Mouse (Mus musculus) liver, postnatal 0 days (tissue): ENCODE measurements around the gene Cacna1a. TPM values are rescaled to one million over a fixed set of nuclear protein-coding genes. Genes with fewer than 3 reads are reported as not detected.

Experiments
- ATAC-seq: fragments of 200-750 bp; cut with Nextera tagmentation; 2 replicates; pipeline ENCODE4 v1.8.0; 2017; ENCODE audit warnings: mild to moderate bottlenecking, moderate library complexity
- DNase-seq: peaks from one replicate; pipeline ENCODE4 v3.0.0-alpha.2; 2016
- H3K27ac ChIP-seq: fragments of 300-500 bp; sonication (generic); 2 replicates; pipeline ENCODE4 v1.5.1; 2014; ENCODE audit warnings: antibody characterized with exemption, moderate library complexity, mild to moderate bottlenecking, low read depth
- H3K27me3 ChIP-seq: fragments of 300-500 bp; sonication (generic); 2 replicates; pipeline ENCODE4 v1.6.1; 2014; ENCODE audit warnings: low read length, control low read depth, mixed read lengths; ENCODE audit not compliant: insufficient read depth
- H3K36me3 ChIP-seq: fragments of 300-500 bp; sonication (generic); replicated peaks from 2 replicates; pipeline ENCODE4 v1.6.1; 2014; ENCODE audit warnings: mild to moderate bottlenecking, control low read depth, low read length, moderate library complexity, mixed read lengths; ENCODE audit not compliant: insufficient read depth
- H3K4me1 ChIP-seq: fragments of 300-500 bp; sonication (generic); 2 replicates; pipeline ENCODE4 v1.6.1; 2014; ENCODE audit warnings: antibody characterized with exemption, mild to moderate bottlenecking, control low read depth; ENCODE audit not compliant: insufficient read depth
- H3K4me2 ChIP-seq: fragments of 300-500 bp; sonication (generic); 2 replicates; pipeline ENCODE4 v1.6.1; 2014; ENCODE audit warnings: low read depth, mild to moderate bottlenecking, low read length, moderate library complexity, mixed read lengths
- H3K4me3 ChIP-seq: fragments of 300-500 bp; sonication (generic); 2 replicates; pipeline ENCODE4 v1.5.1; 2014; ENCODE audit warnings: low read depth, low read length
- H3K9ac ChIP-seq: fragments of 300-500 bp; sonication (generic); replicated peaks from 2 replicates; pipeline ENCODE4 v1.6.1; 2014; ENCODE audit warnings: mild to moderate bottlenecking, moderate library complexity
- H3K9me3 ChIP-seq: fragments of 300-500 bp; sonication (generic); 2 replicates; pipeline ENCODE4 v1.6.1; 2016; ENCODE audit warnings: mild to moderate bottlenecking, control low read depth, low read length, mixed read lengths
- CTCF ChIP-seq: sonication (generic); IDR thresholded peaks from 2 replicates; pipeline ENCODE4 v1.5.1; 2016; ENCODE audit warnings: antibody characterized with exemption, low read depth
- EP300 ChIP-seq: IDR thresholded peaks from 2 replicates; pipeline ENCODE4 v1.6.1; 2016; ENCODE audit warnings: antibody characterized with exemption, low read depth, mild to moderate bottlenecking
- WGBS: fragments of 180-500 bp; shearing (Covaris S2); extraction: QIAGEN DNeasy Blood & Tissue Kit; methylation state at CpG from one replicate; pipeline ENCODE4 v1.1.7; 2014; ENCODE audit not compliant: insufficient replicate concordance; 5-methylcytosine and 5-hydroxymethylcytosine counted together
- polyA plus RNA-seq: library from polyadenylated mRNA; unstranded; fragments of >200 nt; fragmentation: Nextera tagmentation; extraction: Ambion mirVana; gene quantifications from 2 replicates; pipeline ENCODE4 v1.2.1, GENCODE M21; 2015

Gene Cacna1a
- polyA plus RNA-seq, 1 experiment from 2014 or later, result 0.49 TPM

DNA sequence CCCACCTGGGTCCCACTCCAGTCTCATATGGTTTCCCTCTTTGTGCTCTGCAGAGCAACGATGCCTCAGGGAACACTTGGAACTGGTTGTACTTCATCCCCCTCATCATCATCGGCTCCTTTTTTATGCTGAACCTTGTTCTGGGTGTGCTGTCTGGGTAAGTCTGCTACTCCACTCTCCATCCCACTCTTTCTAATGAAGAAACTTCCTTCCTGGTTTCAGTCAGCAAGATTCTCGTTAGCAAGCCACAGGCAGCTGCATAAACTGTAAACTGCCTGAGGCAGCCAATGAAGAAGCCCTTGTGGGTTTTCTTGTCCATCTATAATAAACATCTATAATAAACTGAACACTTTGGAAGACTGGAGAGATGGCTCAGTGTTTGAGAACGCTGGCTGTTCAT, 145.1 kb downstream of the Cacna1a start:
- Histone ChIP-seq H3K4me1 (no peaks in the 10 kb centered on the region), H3K27me3 (no peaks in the 10 kb centered on the region), H3K4me3 (no peak overlapping the region), H3K36me3 (no peaks in the 10 kb centered on the region), H3K9me3 (peaks cover 3% of the 10 kb centered on the region; the same call in 1 of the 2 replicates), H3K4me2 (no peak overlapping the region), H3K9ac (no peak overlapping the region), H3K27ac (no peak overlapping the region)
- no peak for ATAC-seq
- 48% methylated on average over 4 of the region's 4 CpGs for WGBS
- no peak for DNase-seq
- TF ChIP-seq EP300, result no peak
- no peak for TF ChIP-seq CTCF

DNA sequence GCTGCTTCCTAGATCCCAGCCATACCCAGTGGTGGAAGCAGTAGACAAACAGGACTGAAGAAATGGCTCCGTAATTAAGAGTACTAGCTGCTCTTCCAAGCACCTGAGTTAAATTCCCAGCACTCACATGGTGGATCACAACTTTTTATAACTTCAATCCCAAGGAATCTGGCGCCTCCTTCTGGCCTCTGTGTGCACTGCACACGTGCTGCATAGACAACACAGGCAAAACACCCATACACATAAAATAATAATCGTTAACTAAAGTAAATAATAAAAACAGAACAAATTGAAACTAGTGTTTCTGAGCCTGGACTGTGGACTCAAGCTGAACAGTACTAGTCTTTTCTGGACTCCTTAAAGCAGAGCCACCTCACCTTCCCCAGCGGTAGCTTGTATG, 148.7 kb downstream of the Cacna1a start:
- no peak for DNase-seq
- Histone ChIP-seq H3K27ac (no peak overlapping the region), H3K4me2 (no peak overlapping the region), H3K4me1 (no peaks in the 10 kb centered on the region), H3K9me3 (no peaks in the 10 kb centered on the region; the same call in 1 of the 2 replicates), H3K27me3 (no peaks in the 10 kb centered on the region), H3K4me3 (no peak overlapping the region), H3K9ac (no peak overlapping the region), H3K36me3 (no peaks in the 10 kb centered on the region)
- ATAC-seq, result no peak
- TF ChIP-seq CTCF (peak; percentile 27), EP300 (no peak)
- 66% methylated on average over 5 of the region's 5 CpGs for WGBS

DNA sequence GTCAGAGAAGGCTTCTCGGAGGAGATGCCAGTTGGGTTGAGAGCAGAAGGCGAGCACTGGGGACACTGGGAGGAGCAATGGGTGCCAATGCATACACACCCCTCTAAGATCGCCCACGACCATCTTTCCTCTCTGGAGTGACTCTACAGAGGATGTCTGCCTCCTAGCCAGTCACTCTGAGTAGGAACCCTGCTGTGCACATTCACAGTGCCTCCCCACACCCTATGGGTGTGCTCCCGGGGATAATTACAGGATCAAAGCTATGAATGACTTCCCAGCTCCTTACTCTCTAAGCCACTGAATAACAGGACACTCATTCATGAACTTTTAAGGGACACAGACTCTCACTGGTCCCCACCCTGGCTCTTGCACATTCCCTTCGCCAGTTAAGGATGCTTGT, 151.1 kb downstream of the Cacna1a start:
- Histone ChIP-seq H3K4me3 (no peak overlapping the region), H3K27ac (no peak overlapping the region), H3K36me3 (no peaks in the 10 kb centered on the region), H3K27me3 (no peaks in the 10 kb centered on the region), H3K4me1 (no peaks in the 10 kb centered on the region), H3K9me3 (no peaks in the 10 kb centered on the region), H3K9ac (no peak overlapping the region), H3K4me2 (no peak overlapping the region)
- DNase-seq, result no peak
- TF ChIP-seq CTCF (no peak), EP300 (no peak)
- WGBS, result 42% methylated on average over 6 of the region's 6 CpGs
- ATAC-seq, result no peak

- no peaks in the 10 kb centered on the region for H3K27me3 ChIP-seq
- ATAC-seq (no peak), DNase-seq (no peak)
- 69% methylated on average over 7 of the region's 7 CpGs for WGBS
- no peak overlapping the region for H3K27ac ChIP-seq
- no peak for TF ChIP-seq CTCF
- TF ChIP-seq EP300, result no peak
- no peak overlapping the region for H3K9ac ChIP-seq
- H3K9me3 ChIP-seq, result no peaks in the 10 kb centered on the region
- H3K4me2 ChIP-seq, result no peak overlapping the region
- no peaks in the 10 kb centered on the region for H3K36me3 ChIP-seq
- H3K4me1 ChIP-seq, result no peaks in the 10 kb centered on the region
- H3K4me3 ChIP-seq, result no peak overlapping the region
Observed at GRCm38 (mm10) chr8:84542481-84542880, 154.2 kb downstream of the Cacna1a start.

- WGBS, result 34% methylated on average over 3 of the region's 3 CpGs
- DNase-seq, result no peak
- no peaks in the 10 kb centered on the region for H3K27me3 ChIP-seq
Observed at GRCm38 (mm10) chr8:84545522-84545921, 157.3 kb downstream of the Cacna1a start.

DNA sequence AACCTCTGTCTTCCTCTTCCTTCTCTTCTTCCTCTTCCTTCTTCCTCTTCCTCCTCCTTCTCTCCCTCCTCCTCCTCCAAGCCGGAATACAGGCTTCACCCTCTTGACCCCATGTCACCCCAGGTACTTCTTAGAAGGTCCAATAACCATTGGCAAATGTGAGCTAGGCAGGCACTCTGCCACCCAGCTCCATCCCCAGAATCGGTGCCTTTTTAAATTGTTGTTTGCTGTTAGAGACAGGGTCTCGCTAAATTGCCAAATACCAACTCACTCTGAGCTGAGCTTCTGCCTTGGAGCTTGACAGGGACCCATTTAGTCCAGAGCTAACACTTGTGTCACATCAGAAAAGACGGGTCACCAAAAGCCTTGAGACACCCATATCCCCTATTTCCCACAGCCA, 164.2 kb downstream of the Cacna1a start:
- H3K27me3 ChIP-seq, result peaks cover 22% of the 10 kb centered on the region; the same call in 1 of the 2 replicates
- DNase-seq (no peak), ATAC-seq (no peak)
- H3K4me2 ChIP-seq, result no peak overlapping the region
- 65% methylated on average over 4 of the region's 4 CpGs for WGBS
- no peaks in the 10 kb centered on the region for H3K36me3 ChIP-seq
- no peaks in the 10 kb centered on the region for H3K4me1 ChIP-seq
- H3K27ac ChIP-seq, result no peak overlapping the region
- H3K9me3 ChIP-seq, result no peaks in the 10 kb centered on the region
- no peak for TF ChIP-seq EP300
- no peak for TF ChIP-seq CTCF
- no peak overlapping the region for H3K4me3 ChIP-seq
- H3K9ac ChIP-seq, result no peak overlapping the region

More at GRCm38 (mm10) chr8:84545522-84545921, 157.3 kb downstream of the Cacna1a start:
- no peak for ATAC-seq
- no peak for TF ChIP-seq EP300
- no peak for TF ChIP-seq CTCF
- Histone ChIP-seq H3K4me3 (no peak overlapping the region), H3K4me2 (no peak overlapping the region), H3K9ac (no peak overlapping the region), H3K4me1 (no peaks in the 10 kb centered on the region), H3K9me3 (no peaks in the 10 kb centered on the region), H3K27ac (no peak overlapping the region), H3K36me3 (no peaks in the 10 kb centered on the region)

DNA sequence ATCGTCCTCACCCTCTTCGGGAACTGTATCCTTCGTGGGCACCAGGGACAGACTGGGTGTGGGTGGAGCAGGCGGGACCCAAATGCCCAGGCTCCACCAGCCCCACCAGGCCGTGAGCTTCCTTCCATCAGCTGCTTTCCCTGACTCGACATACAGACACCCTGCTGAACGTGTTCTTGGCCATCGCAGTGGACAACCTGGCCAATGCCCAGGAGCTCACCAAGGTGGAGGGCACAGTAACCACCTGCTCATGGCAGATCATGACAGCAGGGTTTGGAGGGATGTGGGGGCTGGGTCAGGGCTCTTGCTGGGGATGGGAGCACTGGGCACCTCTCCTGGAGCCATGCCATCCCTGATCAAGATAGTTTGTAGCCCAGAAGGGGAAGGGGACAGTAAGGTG, 164.9 kb downstream of the Cacna1a start:
- TF ChIP-seq CTCF (no peak), EP300 (no peak)
- H3K9ac ChIP-seq, result no peak overlapping the region
- 74% methylated on average over 8 of the region's 8 CpGs for WGBS
- no peaks in the 10 kb centered on the region for H3K9me3 ChIP-seq
- peaks cover 29% of the 10 kb centered on the region for H3K27me3 ChIP-seq
- no peak overlapping the region for H3K27ac ChIP-seq
- H3K4me1 ChIP-seq, result no peaks in the 10 kb centered on the region
- H3K4me3 ChIP-seq, result no peak overlapping the region
- H3K4me2 ChIP-seq, result no peak overlapping the region
- ATAC-seq (no peak), DNase-seq (no peak)
- no peaks in the 10 kb centered on the region for H3K36me3 ChIP-seq
